Mouse (Mus musculus) myocyte (in vitro differentiated cells): ENCODE data around the gene Arl13b.

Experiments used
- CEBPB ChIP-seq: IDR thresholded peaks from 2 replicates; pipeline ENCODE4 v1.6.1; 2011; ENCODE audit warnings: mild to moderate bottlenecking, moderate library complexity; ENCODE audit not compliant: poor library complexity, insufficient read depth, severe bottlenecking
- E2F4 ChIP-seq: IDR thresholded peaks from one replicate; pipeline ENCODE4 v1.6.1; 2011; ENCODE audit warnings: mild to moderate bottlenecking, control low read depth, moderate library complexity; ENCODE audit not compliant: insufficient read depth
- MAX ChIP-seq: IDR thresholded peaks from one replicate; pipeline ENCODE4 v1.6.1; 2011; ENCODE audit warnings: low read depth, mild to moderate bottlenecking, control low read depth
- POLR2A ChIP-seq: IDR thresholded peaks from one replicate; pipeline ENCODE4 v1.6.1; 2011; ENCODE audit warnings: low read depth, mild to moderate bottlenecking, control low read depth, moderate library complexity; ENCODE audit not compliant: insufficient read length
- POLR2AphosphoS2 ChIP-seq: IDR thresholded peaks from one replicate; pipeline ENCODE4 v1.6.1; 2011; ENCODE audit warnings: low read depth, control low read depth; ENCODE audit not compliant: insufficient read length
- TCF12 ChIP-seq: IDR thresholded peaks from one replicate; pipeline ENCODE4 v1.6.1; 2011; ENCODE audit warnings: mild to moderate bottlenecking, control low read depth; ENCODE audit not compliant: poor library complexity, insufficient read depth, severe bottlenecking
- USF1 ChIP-seq: IDR thresholded peaks from one replicate; pipeline ENCODE4 v1.6.1; 2011; ENCODE audit warnings: low read depth, mild to moderate bottlenecking, control low read depth, moderate library complexity

- TF ChIP-seq POLR2A (no peak), CEBPB (no peak), USF1 (no peak), POLR2AphosphoS2 (no peak), TCF12 (no peak), E2F4 (no peak), MAX (no peak)
Measured at GRCm38 (mm10) chr16:62755307-62755706, 91.5 kb downstream of the Arl13b start.
